Mouse (Mus musculus) midbrain, embryonic 16.5 days (tissue): Measurements from ENCODE around the gene Dnah7c. TPM values are rescaled to one million over a fixed set of nuclear protein-coding genes. Genes with fewer than 3 reads are reported as not detected.
"Not testable (repeated sequence)": the region's sequence is repeated elsewhere in the genome, so short reads cannot be mapped to it uniquely, and the experiment has no call there.

Source experiments
- ATAC-seq: fragments of 200-750 bp; cut with Nextera tagmentation; 2 replicates; pipeline ENCODE4 v1.8.0; 2017; ENCODE audit warnings: moderate TSS enrichment
- H3K27ac ChIP-seq: fragments of 300-500 bp; sonication (generic); 2 replicates; pipeline ENCODE4 v1.5.1; 2014; ENCODE audit warnings: mild to moderate bottlenecking, low read length, mixed read lengths
- H3K27me3 ChIP-seq: fragments of 300-500 bp; sonication (generic); 2 replicates; pipeline ENCODE4 v1.6.1; 2014; ENCODE audit warnings: low read depth, low read length, mixed read lengths; ENCODE audit not compliant: control insufficient read depth, insufficient read depth
- H3K36me3 ChIP-seq: fragments of 300-500 bp; sonication (generic); 2 replicates; pipeline ENCODE4 v1.6.1; 2014; ENCODE audit warnings: mild to moderate bottlenecking, low read length, moderate library complexity, mixed read lengths; ENCODE audit not compliant: control insufficient read depth, insufficient read depth
- H3K4me1 ChIP-seq: fragments of 300-500 bp; sonication (generic); 2 replicates; pipeline ENCODE4 v1.6.1; 2014; ENCODE audit warnings: mild to moderate bottlenecking, low read length, mixed read lengths; ENCODE audit not compliant: control insufficient read depth, insufficient read depth
- H3K4me2 ChIP-seq: fragments of 300-500 bp; sonication (generic); 2 replicates; pipeline ENCODE4 v1.6.1; 2014; ENCODE audit warnings: mild to moderate bottlenecking, low read length, mixed read lengths
- H3K4me3 ChIP-seq: fragments of 300-500 bp; sonication (generic); 2 replicates; pipeline ENCODE4 v1.5.1; 2014; ENCODE audit warnings: low read depth, mild to moderate bottlenecking, low read length, moderate library complexity, mixed read lengths
- H3K9ac ChIP-seq: fragments of 300-500 bp; sonication (generic); 2 replicates; pipeline ENCODE4 v1.6.1; 2014; ENCODE audit warnings: low read depth, low read length, mixed read lengths
- H3K9me3 ChIP-seq: fragments of 300-500 bp; sonication (generic); replicated peaks from 2 replicates; pipeline ENCODE4 v1.6.1; 2014; ENCODE audit warnings: mild to moderate bottlenecking, low read length, mixed read lengths; ENCODE audit not compliant: control insufficient read depth, poor library complexity, severe bottlenecking
- WGBS: fragments of 180-500 bp; shearing (Covaris S2); extraction: QIAGEN DNeasy Blood & Tissue Kit; methylation state at CpG from one replicate; pipeline ENCODE4 v1.1.7; 2014; 5-methylcytosine and 5-hydroxymethylcytosine counted together
- polyA plus RNA-seq: library from polyadenylated mRNA; unstranded; fragments of >200 nt; fragmentation: Nextera tagmentation; extraction: Ambion mirVana; gene quantifications from 2 replicates; pipeline ENCODE4 v1.2.1, GENCODE M21; 2015

Gene Dnah7c
- polyA plus RNA-seq, 1 experiment from 2014 or later = 0.19 TPM

GRCm38 (mm10) chr1:46521032-46521431 lies 95.6 kb downstream of the Dnah7c start:
- no peak overlapping the region for H3K9ac ChIP-seq
- H3K36me3 ChIP-seq = no peaks in the 10 kb centered on the region
- ATAC-seq = no peak
- no peaks in the 10 kb centered on the region for H3K9me3 ChIP-seq
- H3K4me1 ChIP-seq = no peaks in the 10 kb centered on the region
- no peak overlapping the region for H3K4me2 ChIP-seq
- no peaks in the 10 kb centered on the region for H3K27me3 ChIP-seq
- no peak overlapping the region for H3K27ac ChIP-seq
- H3K4me3 ChIP-seq = no peak overlapping the region

DNA sequence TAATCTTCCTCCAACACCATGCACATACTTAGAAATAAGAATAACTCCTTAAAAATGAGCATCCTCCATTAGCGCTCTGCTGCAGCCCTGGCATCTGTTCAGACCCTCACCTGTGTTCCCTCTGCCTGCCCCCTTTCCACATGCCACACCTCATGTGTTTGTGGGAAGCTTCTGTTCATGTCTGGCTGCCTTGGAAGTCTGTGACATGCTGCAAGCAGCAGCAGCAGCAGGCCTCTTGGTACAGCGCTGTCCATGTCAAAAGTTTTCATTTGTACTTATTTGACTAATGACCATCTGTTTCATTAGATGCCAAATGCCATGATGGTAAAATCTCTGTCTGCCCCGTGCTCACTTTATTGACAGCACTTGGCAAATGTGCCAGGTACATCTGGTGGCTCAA lies 101.1 kb downstream of the Dnah7c start:
- not testable (repeated sequence) for H3K9me3 ChIP-seq, H3K9ac ChIP-seq, ATAC-seq, H3K27me3 ChIP-seq, H3K4me1 ChIP-seq, H3K36me3 ChIP-seq, H3K4me2 ChIP-seq, H3K4me3 ChIP-seq, H3K27ac ChIP-seq
- 52% methylated on average over 3 of the region's 3 CpGs for WGBS

- WGBS = 91% methylated on average over 2 of the region's 2 CpGs
- Histone ChIP-seq H3K4me2 (no peak overlapping the region), H3K4me3 (no peak overlapping the region), H3K9ac (no peak overlapping the region), H3K4me1 (no peaks in the 10 kb centered on the region), H3K36me3 (no peaks in the 10 kb centered on the region), H3K27ac (no peak overlapping the region), H3K27me3 (no peaks in the 10 kb centered on the region), H3K9me3 (no peaks in the 10 kb centered on the region)
- ATAC-seq = no peak
These were observed 119.5 kb downstream of the Dnah7c start for GRCm38 (mm10) chr1:46544812-46545421.

DNA sequence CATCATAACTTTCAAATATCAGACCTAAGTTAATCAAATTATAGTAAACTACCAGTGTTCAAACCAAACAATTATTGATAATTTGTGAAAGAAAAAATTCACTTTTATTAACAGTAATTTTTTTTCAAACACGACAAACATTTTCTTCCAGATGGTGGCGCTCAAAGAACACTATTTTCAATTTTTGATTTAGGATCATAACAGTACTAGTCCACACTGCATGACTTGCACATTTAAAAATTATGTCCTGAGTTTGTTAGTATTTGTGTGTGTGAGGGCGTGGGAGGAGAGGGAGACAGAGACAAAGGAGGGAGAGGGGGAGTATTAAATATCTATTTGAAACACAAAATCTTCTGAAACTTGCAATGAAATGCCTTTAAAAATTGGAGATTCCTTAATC lies 155.0 kb downstream of the Dnah7c start:
- Histone ChIP-seq H3K27me3 (no peaks in the 10 kb centered on the region), H3K36me3 (no peaks in the 10 kb centered on the region), H3K4me3 (no peak overlapping the region), H3K9me3 (no peaks in the 10 kb centered on the region), H3K4me2 (no peak overlapping the region), H3K4me1 (no peaks in the 10 kb centered on the region), H3K9ac (no peak overlapping the region), H3K27ac (no peak overlapping the region)
- ATAC-seq = peak; percentile 71; the same call in 1 of the 2 replicates
- 39% methylated on average over 3 of the region's 3 CpGs for WGBS

GRCm38 (mm10) chr1:46593826-46594225 lies 168.4 kb downstream of the Dnah7c start:
- 94% methylated on average over 1 of the region's 1 CpGs for WGBS

DNA sequence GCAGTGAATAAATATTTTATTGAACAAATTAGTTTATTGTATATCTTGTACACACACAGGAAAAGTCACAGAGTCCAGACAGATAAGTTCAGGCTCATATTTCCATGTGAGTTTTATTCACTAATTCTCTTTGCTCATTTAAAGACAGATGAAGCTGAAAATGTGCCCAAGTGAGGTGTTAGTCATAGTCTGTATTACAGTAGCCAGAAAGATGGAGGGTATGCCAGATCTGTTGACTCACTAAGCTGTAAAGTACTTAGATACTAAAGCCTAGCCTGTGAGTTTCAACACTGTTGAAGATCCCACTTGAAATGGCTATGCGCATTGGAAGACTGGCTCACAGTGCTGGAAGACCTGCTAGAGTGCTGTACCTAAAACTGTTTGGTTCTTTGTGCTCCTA lies 171.0 kb downstream of the Dnah7c start:
- H3K4me2 ChIP-seq, H3K9ac ChIP-seq, H3K36me3 ChIP-seq, H3K27ac ChIP-seq, H3K4me3 ChIP-seq, H3K27me3 ChIP-seq, H3K9me3 ChIP-seq, ATAC-seq, H3K4me1 ChIP-seq: not testable (repeated sequence)
- no CpG with 5 or more reads among the region's 1 CpGs for WGBS

More at GRCm38 (mm10) chr1:46593826-46594225, 168.4 kb downstream of the Dnah7c start:
- H3K27ac ChIP-seq, H3K27me3 ChIP-seq, H3K4me2 ChIP-seq, H3K36me3 ChIP-seq, H3K4me1 ChIP-seq, H3K4me3 ChIP-seq, H3K9ac ChIP-seq, H3K9me3 ChIP-seq, ATAC-seq: not testable (repeated sequence)

DNA sequence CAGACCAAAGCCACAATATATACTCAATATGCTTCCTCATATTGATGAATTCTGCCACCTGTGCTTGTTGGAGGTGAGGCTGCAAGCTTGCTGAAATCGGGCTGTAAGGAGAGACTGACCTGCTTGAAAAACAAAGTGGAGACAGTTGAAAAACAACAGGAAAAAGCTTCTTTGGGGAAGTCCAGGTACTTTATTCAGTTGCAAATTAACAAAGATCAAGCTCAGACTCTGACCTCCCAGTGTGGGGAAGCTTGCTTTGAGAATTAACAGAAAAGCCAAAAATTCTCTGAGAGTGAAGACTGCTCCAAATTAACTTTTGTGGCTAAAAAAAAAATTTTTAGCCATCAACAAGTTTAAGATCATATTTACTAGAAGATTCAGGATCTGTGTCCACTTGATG lies 194.9 kb downstream of the Dnah7c start:
- 94% methylated on average over 1 of the region's 1 CpGs for WGBS
- no peak overlapping the region for H3K4me2 ChIP-seq
- ATAC-seq = no peak

DNA sequence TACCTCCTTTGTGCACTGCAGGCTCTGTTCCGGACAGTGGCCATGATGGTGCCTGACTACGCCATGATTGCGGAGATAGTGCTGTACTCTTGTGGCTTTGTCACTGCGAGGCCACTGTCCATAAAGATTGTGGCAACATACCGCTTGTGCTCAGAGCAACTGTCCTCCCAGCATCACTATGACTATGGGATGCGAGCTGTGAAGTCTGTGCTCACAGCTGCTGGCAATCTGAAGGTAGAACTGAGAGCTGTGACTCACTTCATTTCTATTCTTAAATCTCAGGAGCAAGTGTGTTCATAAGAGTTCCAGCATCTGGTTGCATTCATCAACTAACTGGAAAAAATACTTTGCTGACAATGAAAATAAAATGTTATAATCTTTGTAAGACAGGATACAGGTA lies 200.5 kb downstream of the Dnah7c start:
- not testable (repeated sequence) for ATAC-seq, H3K4me2 ChIP-seq, H3K4me1 ChIP-seq, H3K9ac ChIP-seq, H3K4me3 ChIP-seq, H3K27me3 ChIP-seq, H3K27ac ChIP-seq, H3K9me3 ChIP-seq, H3K36me3 ChIP-seq
- 93% methylated on average over 6 of the region's 6 CpGs for WGBS

More for the DNA sequence above, 194.9 kb downstream of the Dnah7c start:
- Histone ChIP-seq H3K9ac (no peak overlapping the region), H3K4me1 (no peaks in the 10 kb centered on the region), H3K36me3 (no peaks in the 10 kb centered on the region), H3K9me3 (no peaks in the 10 kb centered on the region), H3K4me3 (no peak overlapping the region), H3K27ac (no peak overlapping the region), H3K27me3 (no peaks in the 10 kb centered on the region)

DNA sequence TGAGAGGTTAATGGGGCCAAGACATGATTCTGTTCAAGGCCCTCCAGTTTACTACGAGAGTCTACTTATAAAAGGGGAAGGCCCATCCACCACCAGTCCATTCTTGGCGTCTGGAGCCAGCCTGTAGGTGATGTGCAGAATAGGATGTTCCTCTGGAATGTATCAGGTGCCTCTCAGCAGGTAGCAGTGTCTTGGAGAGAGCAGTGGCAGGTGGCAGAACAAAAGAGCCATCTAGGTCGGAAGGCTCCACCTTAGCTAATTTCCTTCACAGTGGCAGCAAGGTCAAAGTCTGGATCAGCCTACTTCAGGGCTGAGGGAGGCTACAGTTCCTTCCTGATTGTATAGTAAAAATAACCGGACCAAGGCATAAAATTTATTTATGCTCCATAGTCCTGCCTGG lies 224.4 kb downstream of the Dnah7c start:
- H3K27ac ChIP-seq, H3K4me2 ChIP-seq, H3K36me3 ChIP-seq, H3K27me3 ChIP-seq, ATAC-seq, H3K9me3 ChIP-seq, H3K4me3 ChIP-seq, H3K9ac ChIP-seq, H3K4me1 ChIP-seq: not testable (repeated sequence)
- 89% methylated on average over 4 of the region's 4 CpGs for WGBS
